Mouse (Mus musculus) liver, embryonic 14.5 days (tissue): ENCODE results near the gene Dnmt3b.
A peak's percentile ranks its signal among the peaks of the same experiment; 100 is the strongest.
"Not testable (repeated sequence)": the region's sequence is repeated elsewhere in the genome, so short reads cannot be mapped to it uniquely, and the experiment has no call there.

Experiments used
- CTCF ChIP-seq: IDR thresholded peaks from 2 replicates; pipeline ENCODE4 v1.5.1; 2016; ENCODE audit warnings: antibody characterized with exemption, low read depth, control low read depth
- EP300 ChIP-seq: IDR thresholded peaks from 2 replicates; pipeline ENCODE4 v1.6.1; 2016; ENCODE audit warnings: antibody characterized with exemption, low read depth

DNA sequence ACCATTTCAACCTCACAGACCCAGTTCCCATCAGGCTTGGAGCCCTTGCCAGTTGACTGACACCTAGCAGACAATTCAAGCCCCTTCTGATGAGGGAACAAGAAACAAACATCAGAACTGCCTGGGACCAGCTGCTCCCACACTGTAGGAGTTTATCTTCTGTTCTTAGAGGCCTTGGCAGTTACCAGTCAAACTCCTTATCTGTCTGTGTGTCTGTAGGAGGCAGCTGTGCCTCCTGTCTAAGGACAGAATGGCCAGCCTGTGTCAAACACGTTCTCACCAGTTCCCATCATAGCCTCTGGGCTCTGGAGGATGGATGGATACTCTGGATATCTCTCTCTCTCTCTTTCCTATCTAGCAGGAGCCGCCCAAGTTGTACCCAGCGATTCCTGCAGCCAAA, 68.6 kb downstream of the Dnmt3b start:
- TF ChIP-seq CTCF, result not testable (repeated sequence)
- peak; percentile 52; the same call in 1 of the 2 replicates for TF ChIP-seq EP300
